Mouse (Mus musculus) embryonic facial prominence, embryonic 14.5 days (tissue): ENCODE measurements at regions not wholly inside any gene's neighbourhood (a gene's known extent, or its start where the extent isn't known, plus 50 kb on each side); places are given as distances from the start of the nearest gene placed in this dataset.
A peak's percentile ranks its signal among the peaks of the same experiment; 100 is the strongest.

ENCODE experiments used
- ATAC-seq: fragments of 200-750 bp; cut with Nextera tagmentation; 2 replicates; pipeline ENCODE4 v1.8.0; 2017; ENCODE audit warnings: low read depth, moderate number of reproducible peaks, moderate TSS enrichment
- DNase-seq: peaks from one replicate; pipeline ENCODE4 v3.0.0-alpha.2; 2015; ENCODE audit warnings: low spot score
- H3K27ac ChIP-seq: fragments of 300-500 bp; sonication (generic); replicated peaks from 2 replicates; pipeline ENCODE4 v1.5.1; 2014; ENCODE audit warnings: low read depth, mild to moderate bottlenecking, low read length, moderate library complexity
- H3K27me3 ChIP-seq: fragments of 300-500 bp; sonication (generic); replicated peaks from 2 replicates; pipeline ENCODE4 v1.6.1; 2014; ENCODE audit warnings: low read length; ENCODE audit not compliant: control insufficient read depth, insufficient read depth
- H3K36me3 ChIP-seq: fragments of 300-500 bp; sonication (generic); 2 replicates; pipeline ENCODE4 v1.6.1; 2014; ENCODE audit warnings: low read length, mixed read lengths; ENCODE audit not compliant: control insufficient read depth, insufficient read depth
- H3K4me1 ChIP-seq: fragments of 300-500 bp; sonication (generic); 2 replicates; pipeline ENCODE4 v1.6.1; 2014; ENCODE audit warnings: antibody characterized with exemption, low read length; ENCODE audit not compliant: control insufficient read depth, insufficient read depth
- H3K4me2 ChIP-seq: fragments of 300-500 bp; sonication (generic); 2 replicates; pipeline ENCODE4 v1.6.1; 2014; ENCODE audit warnings: low read depth, mild to moderate bottlenecking, low read length, moderate library complexity, mixed read lengths
- H3K4me3 ChIP-seq: fragments of 300-500 bp; sonication (generic); 2 replicates; pipeline ENCODE4 v1.5.1; 2014; ENCODE audit warnings: low read depth, mild to moderate bottlenecking, low read length
- H3K9ac ChIP-seq: fragments of 300-500 bp; sonication (generic); 2 replicates; pipeline ENCODE4 v1.6.1; 2014; ENCODE audit warnings: low read depth, mild to moderate bottlenecking, low read length, moderate library complexity, mixed read lengths
- H3K9me3 ChIP-seq: fragments of 300-500 bp; sonication (generic); 2 replicates; pipeline ENCODE4 v1.6.1; 2016; ENCODE audit warnings: low read length; ENCODE audit not compliant: control insufficient read depth
- WGBS: fragments of 180-500 bp; shearing (Covaris S2); extraction: QIAGEN DNeasy Blood & Tissue Kit; methylation state at CpG from one replicate; pipeline ENCODE4 v1.1.7; 2014; 5-methylcytosine and 5-hydroxymethylcytosine counted together

GRCm38 (mm10) chr12:77780885-77781698 is 412.9 kb upstream of the Gm6657 start:
- peak overlapping the region; percentile 47 for H3K4me2 ChIP-seq
- no peak overlapping the region for H3K27ac ChIP-seq
- 0 out of 2 replicates have a peak, but pooled peaks cover 5% of the 10 kb centered on the region for H3K4me1 ChIP-seq
- H3K9ac ChIP-seq, result peak overlapping the region; percentile 42; the same call in 1 of the 2 replicates
- H3K4me3 ChIP-seq, result peak overlapping the region; percentile 28
- H3K27me3 ChIP-seq, result no peaks in the 10 kb centered on the region
- H3K36me3 ChIP-seq, result no peaks in the 10 kb centered on the region
- DNase-seq, result peak; percentile 76
- no peaks in the 10 kb centered on the region for H3K9me3 ChIP-seq
- ATAC-seq, result peak; percentile 92
- 33% methylated on average over 20 of the region's 20 CpGs for WGBS

DNA sequence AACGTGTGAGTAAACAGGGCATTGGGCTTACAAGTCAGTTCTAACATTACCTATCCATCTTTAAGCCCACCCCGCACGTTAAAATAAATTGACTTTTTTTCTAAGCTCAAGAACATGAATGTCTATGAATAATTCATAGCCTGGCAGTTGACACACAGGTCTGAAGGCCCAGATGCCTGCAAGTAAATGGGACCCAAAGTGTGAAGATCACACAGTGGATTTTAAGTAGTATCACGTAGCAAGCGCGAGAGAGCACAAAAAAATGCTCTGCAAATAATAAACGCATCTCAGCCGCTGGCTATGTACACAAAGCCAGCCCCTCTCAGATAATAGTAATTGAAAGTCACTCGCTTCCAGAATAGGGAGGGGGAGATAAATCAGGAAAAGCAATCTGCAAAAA is 410.1 kb upstream of the Gm6657 start:
- DNase-seq, result no peak
- Histone ChIP-seq H3K4me3 (no peak overlapping the region), H3K4me1 (0 out of 2 replicates have a peak, but pooled peaks cover 5% of the 10 kb centered on the region), H3K27me3 (no peaks in the 10 kb centered on the region), H3K27ac (no peak overlapping the region), H3K36me3 (no peaks in the 10 kb centered on the region), H3K9me3 (no peaks in the 10 kb centered on the region), H3K9ac (no peak overlapping the region), H3K4me2 (no peak overlapping the region)
- ATAC-seq, result no peak
- 89% methylated on average over 9 of the region's 9 CpGs for WGBS

DNA sequence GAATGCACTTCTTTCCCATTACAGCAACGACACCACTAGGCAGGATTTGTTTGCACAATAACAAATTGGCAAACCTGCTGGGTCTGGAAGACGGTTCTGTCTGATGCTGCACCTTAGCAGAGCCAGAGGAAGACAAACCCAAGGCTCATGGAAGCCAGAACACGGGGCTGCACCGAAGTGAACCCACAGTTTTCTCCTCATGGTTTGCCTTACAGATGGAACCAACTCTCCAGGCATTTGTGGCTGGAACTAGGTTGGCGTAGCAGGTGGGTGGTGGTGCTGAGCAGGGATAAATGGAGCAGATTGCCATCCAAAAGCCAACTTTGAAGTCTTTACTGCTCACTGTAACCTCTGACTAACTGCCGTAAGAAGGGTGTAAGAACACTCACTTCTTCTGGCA is 408.4 kb upstream of the Gm6657 start:
- DNase-seq (no peak), ATAC-seq (no peak)
- H3K9ac ChIP-seq, result no peak overlapping the region
- no peak overlapping the region for H3K27ac ChIP-seq
- no peaks in the 10 kb centered on the region for H3K9me3 ChIP-seq
- no peak overlapping the region for H3K4me2 ChIP-seq
- peaks cover 13% of the 10 kb centered on the region for H3K4me1 ChIP-seq
- WGBS, result 84% methylated on average over 6 of the region's 6 CpGs
- no peak overlapping the region for H3K4me3 ChIP-seq
- no peaks in the 10 kb centered on the region for H3K27me3 ChIP-seq
- H3K36me3 ChIP-seq, result no peaks in the 10 kb centered on the region

GRCm38 (mm10) chr12:77786678-77787077 is 407.4 kb upstream of the Gm6657 start:
- H3K9ac ChIP-seq, result no peak overlapping the region
- no peaks in the 10 kb centered on the region for H3K36me3 ChIP-seq
- no peak overlapping the region for H3K27ac ChIP-seq
- H3K27me3 ChIP-seq, result no peaks in the 10 kb centered on the region
- DNase-seq (no peak), ATAC-seq (no peak)
- H3K4me2 ChIP-seq, result no peak overlapping the region
- H3K4me3 ChIP-seq, result no peak overlapping the region
- no peaks in the 10 kb centered on the region for H3K9me3 ChIP-seq
- WGBS, result 64% methylated on average over 4 of the region's 4 CpGs
- H3K4me1 ChIP-seq, result peaks cover 9% of the 10 kb centered on the region

GRCm38 (mm10) chr12:77788273-77788672 is 405.8 kb upstream of the Gm6657 start:
- Histone ChIP-seq H3K4me2 (no peak overlapping the region), H3K4me1 (peaks cover 9% of the 10 kb centered on the region), H3K4me3 (no peak overlapping the region), H3K9ac (no peak overlapping the region), H3K27ac (no peak overlapping the region), H3K36me3 (no peaks in the 10 kb centered on the region), H3K9me3 (no peaks in the 10 kb centered on the region), H3K27me3 (no peaks in the 10 kb centered on the region)
- no peak for DNase-seq
- no peak for ATAC-seq
- WGBS, result 56% methylated on average over 2 of the region's 2 CpGs

- Histone ChIP-seq H3K9me3 (no peaks in the 10 kb centered on the region), H3K4me3 (peak overlapping the region; percentile 18), H3K36me3 (no peaks in the 10 kb centered on the region), H3K4me2 (peak overlapping the region; percentile 49), H3K27me3 (no peaks in the 10 kb centered on the region), H3K9ac (peak overlapping the region; percentile 8; the same call in 1 of the 2 replicates), H3K4me1 (peaks cover 9% of the 10 kb centered on the region), H3K27ac (no peak overlapping the region)
- 0% methylated on average over 8 of the region's 8 CpGs for WGBS
- DNase-seq (peak; percentile 65), ATAC-seq (peak; percentile 76)
Observed at GRCm38 (mm10) chr12:77789427-77789826, 404.6 kb upstream of the Gm6657 start.

GRCm38 (mm10) chr12:77789871-77790270 is 404.2 kb upstream of the Gm6657 start:
- ATAC-seq, result no peak
- Histone ChIP-seq H3K4me1 (peaks cover 9% of the 10 kb centered on the region), H3K4me3 (peak overlapping the region; percentile 18), H3K27me3 (no peaks in the 10 kb centered on the region), H3K9me3 (no peaks in the 10 kb centered on the region), H3K9ac (peak overlapping the region; percentile 8; the same call in 1 of the 2 replicates), H3K4me2 (peak overlapping the region; percentile 49), H3K27ac (no peak overlapping the region), H3K36me3 (no peaks in the 10 kb centered on the region)
- DNase-seq, result no peak
- WGBS, result 15% methylated on average over 14 of the region's 14 CpGs

- no peak overlapping the region for H3K27ac ChIP-seq
- no peak overlapping the region for H3K9ac ChIP-seq
- H3K4me3 ChIP-seq, result no peak overlapping the region
- WGBS, result 81% methylated on average over 13 of the region's 13 CpGs
- DNase-seq (no peak), ATAC-seq (no peak)
- H3K4me2 ChIP-seq, result no peak overlapping the region
- H3K36me3 ChIP-seq, result no peaks in the 10 kb centered on the region
- no peaks in the 10 kb centered on the region for H3K27me3 ChIP-seq
- H3K4me1 ChIP-seq, result peaks cover 9% of the 10 kb centered on the region
- H3K9me3 ChIP-seq, result no peaks in the 10 kb centered on the region
Observed at GRCm38 (mm10) chr12:77790891-77791672, 403.0 kb upstream of the Gm6657 start.
